14 mouse cellular contexts compared by ENCODE assay signal in the genomic region with DNA sequence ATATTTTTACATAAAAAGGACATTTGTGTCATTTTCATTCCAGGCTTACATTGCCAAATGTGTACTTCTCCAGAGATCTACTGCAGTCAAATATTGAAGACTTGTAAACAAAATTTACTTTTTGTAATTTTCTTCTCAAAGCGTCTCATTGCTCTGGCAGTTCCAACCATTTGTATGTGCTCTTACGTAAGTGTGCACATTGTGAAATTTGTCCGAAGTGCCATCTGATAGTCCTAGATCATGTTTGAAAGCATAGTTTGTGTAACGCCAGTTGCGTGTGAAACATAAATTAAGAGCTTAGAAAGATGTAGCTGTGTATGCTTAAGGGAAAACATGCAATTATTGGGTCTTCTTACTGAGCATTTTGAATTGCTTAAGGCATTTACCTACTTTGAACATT.
"Had no signal": no experiment of that assay in that cellular context is flagged by ENCODE, and none has a peak within 500 bp of the region (broad histone marks: within the 10 kb centered on the region; RNA-seq: fewer than 3 reads in every experiment).

No protein-coding gene starts in this region.

- H3K9me3 ChIP-seq: kidney, embryonic 15.5 days; limb, embryonic 10.5 days; midbrain, embryonic 10.5 days; midbrain, embryonic 15.5 days; neural tube, embryonic 13.5 days had no signal

- H3K9ac ChIP-seq: kidney, embryonic 15.5 days; midbrain, embryonic 15.5 days; neural tube, embryonic 13.5 days had no signal

- H3K27ac ChIP-seq: kidney, embryonic 15.5 days; left cerebral cortex, adult 2 months; limb, embryonic 10.5 days; midbrain, embryonic 10.5 days; midbrain, embryonic 15.5 days; neural tube, embryonic 13.5 days had no signal

- H3K27me3 ChIP-seq: kidney, embryonic 15.5 days; midbrain, embryonic 15.5 days; neural tube, embryonic 13.5 days had no signal

- H3K4me1 ChIP-seq: kidney, embryonic 15.5 days; midbrain, embryonic 10.5 days; midbrain, embryonic 15.5 days; neural tube, embryonic 13.5 days had no signal

- H3K4me3 ChIP-seq: kidney, embryonic 15.5 days; left cerebral cortex, adult 2 months; limb, embryonic 10.5 days; midbrain, embryonic 10.5 days; midbrain, embryonic 15.5 days; neural tube, embryonic 13.5 days had no signal

- H3K4me2 ChIP-seq: kidney, embryonic 15.5 days; midbrain, embryonic 15.5 days; neural tube, embryonic 13.5 days had no signal

- DNase-seq: kidney, adult 2 months; kidney, postnatal 25 days; retina, postnatal 1 day; right cerebral cortex, postnatal 4 days; spleen, adult 18-20 months; thymus, adult 18-20 months; thymus, postnatal 14 days had no signal

- ATAC-seq: intestine, embryonic 16.5 days; midbrain, embryonic 15.5 days had no signal
